Mouse (Mus musculus): ENCODE results near the gene Smarcc2. TPM values are rescaled to one million over a fixed set of nuclear protein-coding genes. Genes with fewer than 3 reads are reported as not detected.
"Not testable (repeated sequence)": the region's sequence is repeated elsewhere in the genome, so short reads cannot be mapped to it uniquely, and the experiment has no call there.

Smarcc2 gene
- total and polyA plus RNA-seq, 3 experiments, result 47.4 to 153 (median 109) TPM

- no peak for ATAC-seq (ENCODE audit: extremely low read depth, insufficient number of reproducible peaks, low FRiP score, poor library complexity, severe bottlenecking)
These were observed 30.3 kb downstream of the Smarcc2 start for GRCm38 (mm10) chr10:128489380-128489779.

GRCm38 (mm10) chr10:128489785-128490184 is 30.7 kb downstream of the Smarcc2 start:
- Histone ChIP-seq H3K27me3 (ENCODE audit: insufficient read depth, low read length) (no peaks in the 10 kb centered on the region), H3K4me1 (ENCODE audit: insufficient read depth, low read depth, low read length) (peaks cover 35% of the 10 kb centered on the region), H3K36me3 (replicated peaks) (peaks cover 75% of the 10 kb centered on the region), H3K9me3 (replicated peaks) (no peaks in the 10 kb centered on the region), H3K4me3 (ENCODE audit: low read depth, low read length) (no peak overlapping the region)
- no peak for ATAC-seq (ENCODE audit: extremely low read depth, insufficient number of reproducible peaks, low FRiP score, poor library complexity, severe bottlenecking)
- DNase-seq (ENCODE audit: low spot score), result no peak
- no peak for TF ChIP-seq TAL1 (conservative IDR thresholded peaks at IDR 0.05; ENCODE audit: low read depth, low read length)
- no peak for TF ChIP-seq GATA1 (IDR thresholded peaks at IDR 0.05; ENCODE audit: borderline replicate concordance, low read length)
- no peak for TF ChIP-seq GATA2 (IDR thresholded peaks at IDR 0.05; ENCODE audit: borderline replicate concordance, low read depth, low read length)
- TF ChIP-seq POLR2AphosphoS5 (IDR thresholded peaks at IDR 0.05; ENCODE audit: insufficient replicate concordance, low read depth, low read length), result no peak
- TF ChIP-seq CTCF (IDR thresholded peaks at IDR 0.05; ENCODE audit: low read depth, low read length), result no peak

More at GRCm38 (mm10) chr10:128489380-128489779, 30.3 kb downstream of the Smarcc2 start:
- H3K36me3 ChIP-seq (replicated peaks), result peaks cover 77% of the 10 kb centered on the region
- DNase-seq (ENCODE audit: low spot score), result no peak
- no peaks in the 10 kb centered on the region for H3K27me3 ChIP-seq (ENCODE audit: insufficient read depth, low read length)
- peaks cover 32% of the 10 kb centered on the region for H3K4me1 ChIP-seq (ENCODE audit: insufficient read depth, low read depth, low read length)
- no peak overlapping the region for H3K4me3 ChIP-seq (ENCODE audit: low read depth, low read length)
- TF ChIP-seq POLR2AphosphoS5 (IDR thresholded peaks at IDR 0.05; ENCODE audit: insufficient replicate concordance, low read depth, low read length), result no peak
- no peaks in the 10 kb centered on the region for H3K9me3 ChIP-seq (replicated peaks)

- Histone ChIP-seq H3K4me3 (ENCODE audit: low read depth, low read length) (no peak overlapping the region), H3K4me1 (ENCODE audit: insufficient read depth, low read depth, low read length) (peaks cover 39% of the 10 kb centered on the region), H3K36me3 (replicated peaks) (peaks cover 77% of the 10 kb centered on the region), H3K9me3 (replicated peaks) (no peaks in the 10 kb centered on the region), H3K27me3 (ENCODE audit: insufficient read depth, low read length) (no peaks in the 10 kb centered on the region)
- no peak for ATAC-seq (ENCODE audit: extremely low read depth, insufficient number of reproducible peaks, low FRiP score, poor library complexity, severe bottlenecking)
- TF ChIP-seq CTCF (IDR thresholded peaks at IDR 0.05; ENCODE audit: low read depth, low read length) (no peak), GATA2 (IDR thresholded peaks at IDR 0.05; ENCODE audit: borderline replicate concordance, low read depth, low read length) (no peak), TAL1 (conservative IDR thresholded peaks at IDR 0.05; ENCODE audit: low read depth, low read length) (no peak), POLR2AphosphoS5 (IDR thresholded peaks at IDR 0.05; ENCODE audit: insufficient replicate concordance, low read depth, low read length) (no peak), GATA1 (IDR thresholded peaks at IDR 0.05; ENCODE audit: borderline replicate concordance, low read length) (no peak)
- DNase-seq (ENCODE audit: low spot score), result no peak
These were observed 31.2 kb downstream of the Smarcc2 start for GRCm38 (mm10) chr10:128490232-128490631.

- H3K4me1 ChIP-seq (ENCODE audit: insufficient read depth, low read depth, low read length), result peaks cover 45% of the 10 kb centered on the region
- H3K9me3 ChIP-seq (replicated peaks), result no peaks in the 10 kb centered on the region
- TF ChIP-seq CTCF (IDR thresholded peaks at IDR 0.05; ENCODE audit: low read depth, low read length) (no peak), GATA1 (IDR thresholded peaks at IDR 0.05; ENCODE audit: borderline replicate concordance, low read length) (no peak), GATA2 (IDR thresholded peaks at IDR 0.05; ENCODE audit: borderline replicate concordance, low read depth, low read length) (no peak), TAL1 (conservative IDR thresholded peaks at IDR 0.05; ENCODE audit: low read depth, low read length) (no peak), POLR2AphosphoS5 (IDR thresholded peaks at IDR 0.05; ENCODE audit: insufficient replicate concordance, low read depth, low read length) (no peak)
- DNase-seq (ENCODE audit: low spot score), result no peak
- H3K27me3 ChIP-seq (ENCODE audit: insufficient read depth, low read length), result no peaks in the 10 kb centered on the region
- no peak for ATAC-seq (ENCODE audit: extremely low read depth, insufficient number of reproducible peaks, low FRiP score, poor library complexity, severe bottlenecking)
- peaks cover 74% of the 10 kb centered on the region for H3K36me3 ChIP-seq (replicated peaks)
- no peak overlapping the region for H3K4me3 ChIP-seq (ENCODE audit: low read depth, low read length)
These were observed 31.9 kb downstream of the Smarcc2 start for GRCm38 (mm10) chr10:128490912-128491311.

- DNase-seq (ENCODE audit: low spot score) (no peak), ATAC-seq (ENCODE audit: extremely low read depth, insufficient number of reproducible peaks, low FRiP score, poor library complexity, severe bottlenecking) (no peak)
- Histone ChIP-seq H3K9me3 (replicated peaks) (no peaks in the 10 kb centered on the region), H3K4me3 (ENCODE audit: low read depth, low read length) (peak overlapping the region; percentile 56; the same call in 1 of the 2 replicates), H3K27me3 (ENCODE audit: insufficient read depth, low read length) (no peaks in the 10 kb centered on the region), H3K36me3 (replicated peaks) (peaks cover 74% of the 10 kb centered on the region), H3K4me1 (ENCODE audit: insufficient read depth, low read depth, low read length) (peaks cover 51% of the 10 kb centered on the region)
- TF ChIP-seq CTCF (IDR thresholded peaks at IDR 0.05; ENCODE audit: low read depth, low read length), result no peak
- no peak for TF ChIP-seq TAL1 (conservative IDR thresholded peaks at IDR 0.05; ENCODE audit: low read depth, low read length)
- TF ChIP-seq GATA2 (IDR thresholded peaks at IDR 0.05; ENCODE audit: borderline replicate concordance, low read depth, low read length), result no peak
- TF ChIP-seq POLR2AphosphoS5 (IDR thresholded peaks at IDR 0.05; ENCODE audit: insufficient replicate concordance, low read depth, low read length), result no peak
These were observed 32.4 kb downstream of the Smarcc2 start for GRCm38 (mm10) chr10:128491495-128491894.

GRCm38 (mm10) chr10:128492051-128492450 is 33.0 kb downstream of the Smarcc2 start:
- not testable (repeated sequence) for ATAC-seq (ENCODE audit: extremely low read depth, insufficient number of reproducible peaks, low FRiP score, poor library complexity, severe bottlenecking); H3K27me3 ChIP-seq (ENCODE audit: insufficient read depth, low read length); DNase-seq (ENCODE audit: low spot score); H3K9me3 ChIP-seq (replicated peaks)
- Histone ChIP-seq H3K4me1 (ENCODE audit: insufficient read depth, low read depth, low read length) (peaks cover 57% of the 10 kb centered on the region), H3K36me3 (replicated peaks) (peaks cover 75% of the 10 kb centered on the region), H3K4me3 (ENCODE audit: low read depth, low read length) (peak overlapping the region; percentile 73; the same call in 1 of the 2 replicates)

- Histone ChIP-seq H3K4me1 (ENCODE audit: insufficient read depth, low read depth, low read length) (peaks cover 64% of the 10 kb centered on the region), H3K9me3 (replicated peaks) (no peaks in the 10 kb centered on the region), H3K27me3 (ENCODE audit: insufficient read depth, low read length) (no peaks in the 10 kb centered on the region), H3K36me3 (replicated peaks) (peaks cover 71% of the 10 kb centered on the region), H3K4me3 (ENCODE audit: low read depth, low read length) (peak overlapping the region; percentile 73)
- TF ChIP-seq GATA2 (IDR thresholded peaks at IDR 0.05; ENCODE audit: borderline replicate concordance, low read depth, low read length) (no peak), TAL1 (conservative IDR thresholded peaks at IDR 0.05; ENCODE audit: low read depth, low read length) (no peak), POLR2AphosphoS5 (IDR thresholded peaks at IDR 0.05; ENCODE audit: insufficient replicate concordance, low read depth, low read length) (no peak), CTCF (IDR thresholded peaks at IDR 0.05; ENCODE audit: low read depth, low read length) (no peak), GATA1 (IDR thresholded peaks at IDR 0.05; ENCODE audit: borderline replicate concordance, low read length) (no peak)
- peak; percentile 47 for ATAC-seq (ENCODE audit: extremely low read depth, insufficient number of reproducible peaks, low FRiP score, poor library complexity, severe bottlenecking)
- DNase-seq (ENCODE audit: low spot score), result peak; percentile 54
These were observed 33.7 kb downstream of the Smarcc2 start for GRCm38 (mm10) chr10:128492633-128493311.
